Mouse (Mus musculus) cerebellum, adult 2 months (tissue): Measurements from ENCODE around the gene Tbc1d17. TPM values are rescaled to one million over a fixed set of nuclear protein-coding genes. Genes with fewer than 3 reads are reported as not detected.

Experiments
- DNase-seq, 2 experiments: peaks; one replicate each; pipeline ENCODE4 v3.0.0; 2021
- H3K27ac ChIP-seq: fragments of 200-500 bp; 2 replicates; pipeline ENCODE4 v1.5.1; 2012; ENCODE audit warnings: low read length, control low read depth, inconsistent platforms; ENCODE audit not compliant: insufficient read depth
- H3K27me3 ChIP-seq: fragments of 200-500 bp; 2 replicates; pipeline ENCODE4 v1.6.1; 2012; ENCODE audit warnings: inconsistent platforms, mild to moderate bottlenecking, low read length, moderate library complexity; ENCODE audit not compliant: control insufficient read depth, insufficient read depth
- H3K4me1 ChIP-seq: fragments of 200-500 bp; 2 replicates; pipeline ENCODE4 v1.6.1; 2011; ENCODE audit warnings: low read length; ENCODE audit not compliant: control insufficient read depth, insufficient read depth
- H3K4me3 ChIP-seq: fragments of 200-500 bp; replicated peaks from 2 replicates; pipeline ENCODE3; 2011; ENCODE audit warnings: mild to moderate bottlenecking, low read depth, low read length, control low read depth; ENCODE audit not compliant: insufficient read depth
- CTCF ChIP-seq: fragments of 200-500 bp; IDR thresholded peaks from 2 replicates; pipeline ENCODE4 v1.5.1; 2011; ENCODE audit warnings: low read depth, mild to moderate bottlenecking, control low read depth, low read length, moderate library complexity, borderline replicate concordance; ENCODE audit not compliant: insufficient read depth
- POLR2A ChIP-seq: fragments of 200-500 bp; IDR thresholded peaks from 2 replicates; pipeline ENCODE4 v1.6.1; 2011; ENCODE audit warnings: low read length, control low read depth, borderline replicate concordance; ENCODE audit not compliant: insufficient read depth
- WGBS: fragments of 180-500 bp; shearing (Covaris S2); methylation state at CpG from one replicate; pipeline ENCODE4 v1.1.7; 2018; 5-methylcytosine and 5-hydroxymethylcytosine counted together
- polyA plus RNA-seq: library from polyadenylated mRNA; depleted of rRNA; stranded (reverse); fragments of >200 nt; gene quantifications from 2 replicates; pipeline ENCODE4 v1.2.3, GENCODE M21; 2012

Tbc1d17 gene
- polyA plus RNA-seq, 1 experiment, result 119 TPM

DNA sequence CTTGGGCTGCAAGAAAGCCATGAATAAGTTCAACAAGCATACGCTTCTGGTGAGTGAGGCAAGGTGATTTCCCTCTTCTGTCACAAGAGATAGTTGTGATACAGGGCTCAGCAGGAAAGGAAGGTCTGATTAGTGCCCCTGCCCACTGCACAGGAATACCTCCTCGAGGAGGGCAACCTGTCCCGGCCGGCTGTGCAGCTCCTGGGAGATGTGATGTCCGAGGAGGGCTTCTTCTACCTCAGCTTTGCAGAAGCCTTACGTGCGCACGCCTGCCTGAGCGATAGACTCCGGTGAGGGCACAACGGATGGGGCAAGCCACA is 9.7 kb downstream of the Tbc1d17 start:
- Histone ChIP-seq H3K4me1 (no peaks in the 10 kb centered on the region; the same call in 1 of the 2 replicates), H3K4me3 (no peak overlapping the region), H3K27me3 (no peaks in the 10 kb centered on the region), H3K27ac (no peak overlapping the region)
- no peak for DNase-seq
- TF ChIP-seq POLR2A, result no peak
- no peak for TF ChIP-seq CTCF
- WGBS, result 44% methylated on average over 11 of the region's 11 CpGs

DNA sequence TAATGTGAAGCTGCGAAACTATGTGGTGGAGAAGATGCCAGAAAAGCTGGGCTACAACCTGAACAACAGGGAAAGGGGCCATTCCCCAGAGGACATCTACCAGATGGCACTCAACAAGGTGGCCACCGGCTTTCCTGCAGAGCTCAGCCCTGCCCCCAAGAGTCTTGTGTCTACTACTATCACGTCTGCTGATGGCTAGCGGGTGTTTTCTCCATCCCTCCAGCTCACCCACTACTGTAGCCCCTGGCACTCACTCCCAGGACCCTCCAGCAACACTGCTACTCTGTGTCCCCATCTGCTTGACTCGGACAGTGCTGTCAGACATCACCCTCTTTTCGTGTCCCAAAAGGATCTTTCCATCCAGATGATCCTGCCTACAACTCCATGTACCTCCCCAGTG is 10.8 kb downstream of the Tbc1d17 start:
- Histone ChIP-seq H3K27me3 (no peaks in the 10 kb centered on the region), H3K4me1 (no peaks in the 10 kb centered on the region; the same call in 1 of the 2 replicates), H3K4me3 (no peak overlapping the region), H3K27ac (no peak overlapping the region)
- 53% methylated on average over 6 of the region's 6 CpGs for WGBS
- TF ChIP-seq CTCF (no peak), POLR2A (no peak)
- no peak for DNase-seq

DNA sequence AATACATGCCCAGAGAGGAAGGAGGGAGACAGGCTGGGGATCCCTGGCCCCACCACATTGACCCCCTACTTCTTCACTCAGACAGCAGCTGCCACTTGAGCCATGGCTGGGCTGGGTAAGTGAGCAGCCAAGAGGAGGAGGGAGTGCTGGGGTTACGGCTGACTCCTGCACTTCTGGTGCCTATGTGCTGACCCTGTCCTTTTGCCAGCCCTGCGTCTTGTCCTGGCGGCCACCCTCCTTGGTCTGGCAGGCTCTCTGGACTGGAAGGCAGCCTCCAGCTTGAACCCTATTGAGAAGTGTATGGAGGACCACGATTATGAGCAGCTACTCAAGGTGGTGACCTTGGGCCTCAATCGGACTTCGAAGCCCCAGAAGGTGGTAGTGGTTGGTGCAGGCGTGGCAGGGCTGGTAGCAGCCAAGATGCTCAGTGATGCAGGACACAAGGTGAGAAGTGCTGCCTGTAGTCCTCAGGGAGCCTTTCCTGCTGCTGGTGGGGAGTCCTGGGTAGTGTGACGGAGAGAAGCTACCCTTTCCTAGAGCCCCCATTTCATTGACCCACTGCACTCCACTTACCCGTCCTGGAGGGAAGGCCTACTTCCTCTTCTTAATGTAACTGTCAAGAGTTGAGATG is 12.3 kb downstream of the Tbc1d17 start:
- H3K4me3 ChIP-seq, result no peak overlapping the region
- TF ChIP-seq POLR2A, result no peak
- no peak for TF ChIP-seq CTCF
- no peak for DNase-seq
- H3K4me1 ChIP-seq, result no peaks in the 10 kb centered on the region; the same call in 1 of the 2 replicates
- 56% methylated on average over 9 of the region's 9 CpGs for WGBS
- H3K27me3 ChIP-seq, result no peaks in the 10 kb centered on the region
- H3K27ac ChIP-seq, result no peak overlapping the region

DNA sequence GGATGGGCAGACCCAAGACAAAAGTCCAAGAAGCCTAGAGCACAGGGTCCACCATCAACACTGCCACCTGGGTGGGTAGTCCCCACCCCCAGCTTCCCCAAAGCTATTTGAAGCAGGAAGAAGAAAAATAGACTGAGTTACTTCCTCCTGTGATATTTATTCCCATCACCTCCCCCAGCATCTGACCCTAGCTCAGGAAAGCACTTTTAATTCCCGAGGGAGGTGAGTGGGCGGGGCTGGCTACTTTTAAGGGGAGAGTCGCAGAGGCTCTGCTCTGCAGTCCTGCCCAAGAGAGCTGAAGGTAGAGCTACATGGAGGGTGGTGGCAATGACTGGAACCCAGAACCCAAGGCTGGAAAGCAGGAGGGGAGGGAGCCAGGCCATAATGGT is 12.9 kb downstream of the Tbc1d17 start:
- H3K27me3 ChIP-seq, result no peaks in the 10 kb centered on the region
- 58% methylated on average over 3 of the region's 3 CpGs for WGBS
- H3K27ac ChIP-seq, result no peak overlapping the region
- no peak for DNase-seq
- no peaks in the 10 kb centered on the region; the same call in 1 of the 2 replicates for H3K4me1 ChIP-seq
- TF ChIP-seq CTCF (no peak), POLR2A (no peak)
- no peak overlapping the region for H3K4me3 ChIP-seq

DNA sequence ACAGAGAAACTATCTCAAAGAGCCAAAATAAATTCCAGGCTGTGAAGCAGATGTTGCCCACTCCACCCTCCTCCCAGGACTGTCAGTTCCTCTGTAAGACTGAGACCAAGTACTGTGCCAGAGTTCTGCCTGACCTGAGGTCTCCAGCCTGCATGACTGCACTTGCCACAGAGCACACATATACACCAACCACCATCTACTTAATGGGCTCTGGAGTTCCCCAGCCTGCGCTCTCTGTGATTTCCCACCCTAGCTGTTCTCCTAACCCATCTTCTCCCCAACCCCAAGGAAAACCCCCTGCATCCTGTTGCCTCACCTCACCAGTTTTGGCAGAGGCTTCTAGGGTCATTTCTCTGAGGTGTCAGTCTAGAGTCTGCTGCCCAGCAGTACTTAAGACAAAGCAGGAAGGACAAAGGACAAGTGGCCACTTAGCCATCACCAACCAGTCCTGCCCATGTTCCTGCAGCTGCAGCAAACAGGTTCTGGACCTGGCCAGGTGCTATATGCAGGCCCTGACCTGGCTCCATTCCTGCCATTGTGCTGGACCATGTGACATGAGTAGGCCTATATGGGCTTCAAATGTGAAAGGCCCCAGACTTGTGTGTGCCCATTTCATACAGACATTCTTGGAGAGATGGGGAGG is 13.4 kb downstream of the Tbc1d17 start:
- H3K4me1 ChIP-seq, result no peaks in the 10 kb centered on the region; the same call in 1 of the 2 replicates
- 100% methylated on average over 1 of the region's 1 CpGs for WGBS
- H3K4me3 ChIP-seq, result no peak overlapping the region
- H3K27me3 ChIP-seq, result no peaks in the 10 kb centered on the region
- DNase-seq, result no peak
- H3K27ac ChIP-seq, result no peak overlapping the region
- TF ChIP-seq CTCF (no peak), POLR2A (no peak)

DNA sequence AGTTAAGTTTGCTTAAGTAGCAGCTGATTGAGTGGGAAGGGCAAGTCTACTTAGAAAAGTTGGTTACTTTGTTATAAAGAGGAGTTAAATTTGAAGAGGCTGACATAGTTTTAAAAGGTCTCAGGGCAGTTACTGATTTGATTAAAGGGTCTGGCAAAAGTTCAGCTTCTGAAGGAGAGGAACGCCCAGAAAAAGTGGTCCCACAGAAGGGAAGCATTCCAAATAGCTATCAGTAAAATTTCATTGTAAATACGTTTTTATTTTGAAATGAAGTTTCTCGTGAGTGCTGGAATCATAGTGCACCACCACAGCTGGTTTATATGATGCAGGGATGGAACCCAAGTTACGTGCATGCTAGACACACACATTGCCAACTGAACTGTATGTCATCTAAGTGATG is 16.1 kb downstream of the Tbc1d17 start:
- Histone ChIP-seq H3K4me3 (no peak overlapping the region), H3K27me3 (no peaks in the 10 kb centered on the region), H3K27ac (no peak overlapping the region), H3K4me1 (no peaks in the 10 kb centered on the region)
- WGBS, result 63% methylated on average over 4 of the region's 4 CpGs
- no peak for DNase-seq
- no peak for TF ChIP-seq CTCF
- no peak for TF ChIP-seq POLR2A

DNA sequence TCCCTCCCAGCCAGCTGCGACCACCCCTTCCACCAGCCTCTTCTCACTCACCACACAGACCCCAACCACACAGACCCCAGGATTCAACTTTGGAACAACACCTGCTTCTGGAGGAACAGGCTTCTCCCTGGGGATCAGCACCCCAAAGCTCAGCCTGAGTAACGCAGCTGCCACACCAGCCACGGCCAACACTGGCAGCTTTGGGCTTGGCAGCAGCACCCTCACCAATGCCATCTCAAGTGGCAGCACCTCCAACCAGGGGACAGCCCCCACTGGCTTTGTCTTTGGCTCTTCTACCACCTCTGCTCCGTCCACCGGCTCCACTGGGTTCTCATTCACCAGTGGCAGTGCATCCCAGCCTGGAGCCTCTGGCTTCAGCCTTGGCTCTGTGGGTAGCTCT is 20.2 kb downstream of the Tbc1d17 start:
- Histone ChIP-seq H3K4me1 (peaks cover 4% of the 10 kb centered on the region; the same call in 1 of the 2 replicates), H3K27ac (no peak overlapping the region), H3K27me3 (no peaks in the 10 kb centered on the region), H3K4me3 (no peak overlapping the region)
- DNase-seq, result peak in 1 of 2 experiments; percentile 2
- WGBS, result 36% methylated on average over 5 of the region's 5 CpGs
- TF ChIP-seq CTCF (no peak), POLR2A (no peak)

DNA sequence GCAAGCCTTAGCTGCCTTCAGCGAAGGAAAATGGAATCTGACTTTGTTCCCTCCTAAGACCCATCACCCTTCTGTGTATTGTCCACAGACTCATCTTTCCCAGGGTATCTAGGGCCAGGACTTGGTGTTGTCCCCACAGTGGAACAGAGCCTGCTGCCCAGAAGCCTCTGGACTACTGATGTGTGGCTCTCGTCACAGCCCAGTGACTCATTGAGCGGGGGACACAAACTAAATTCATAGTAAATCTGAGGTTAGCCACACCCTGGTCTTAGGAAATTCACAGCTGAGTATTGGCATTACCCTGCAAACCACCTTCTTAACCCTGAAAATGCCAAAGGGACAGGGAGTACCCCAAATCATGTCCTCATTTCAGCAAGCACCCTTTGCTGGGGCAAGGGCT is 22.1 kb downstream of the Tbc1d17 start:
- no peak for DNase-seq
- WGBS, result 82% methylated on average over 3 of the region's 3 CpGs
- TF ChIP-seq CTCF, result no peak
- no peak for TF ChIP-seq POLR2A
- peaks cover 4% of the 10 kb centered on the region; the same call in 1 of the 2 replicates for H3K4me1 ChIP-seq
- H3K4me3 ChIP-seq, result no peak overlapping the region
- no peaks in the 10 kb centered on the region for H3K27me3 ChIP-seq
- no peak overlapping the region for H3K27ac ChIP-seq
